Mouse (Mus musculus) heart, embryonic 13.5 days (tissue): ENCODE data around the gene Hist1h2an. TPM values are rescaled to one million over a fixed set of nuclear protein-coding genes. Genes with fewer than 3 reads are reported as not detected.
A peak's percentile ranks its signal among the peaks of the same experiment; 100 is the strongest.
"Not testable (repeated sequence)": the region's sequence is repeated elsewhere in the genome, so short reads cannot be mapped to it uniquely, and the experiment has no call there.

ENCODE experiments used
- ATAC-seq: fragments of 200-750 bp; cut with Nextera tagmentation; 2 replicates; pipeline ENCODE4 v1.8.0; 2017; ENCODE audit warnings: moderate TSS enrichment; ENCODE audit not compliant: insufficient number of reproducible peaks, low FRiP score, low TSS enrichment; ENCODE audit errors: extremely low read depth
- H3K27ac ChIP-seq: fragments of 300-500 bp; sonication (generic); replicated peaks from 2 replicates; pipeline ENCODE4 v1.5.1; 2015; ENCODE audit warnings: moderate library complexity, mild to moderate bottlenecking, inconsistent platforms
- H3K27me3 ChIP-seq: fragments of 300-500 bp; sonication (generic); replicated peaks from 2 replicates; pipeline ENCODE4 v1.6.1; 2015; ENCODE audit warnings: mild to moderate bottlenecking, inconsistent platforms
- H3K36me3 ChIP-seq: fragments of 300-500 bp; sonication (generic); 2 replicates; pipeline ENCODE4 v1.6.1; 2015; ENCODE audit warnings: mild to moderate bottlenecking, inconsistent platforms
- H3K4me1 ChIP-seq: fragments of 300-500 bp; sonication (generic); 2 replicates; pipeline ENCODE4 v1.6.1; 2015; ENCODE audit warnings: inconsistent platforms
- H3K4me2 ChIP-seq: fragments of 300-500 bp; sonication (generic); 2 replicates; pipeline ENCODE4 v1.6.1; 2015; ENCODE audit warnings: inconsistent platforms, mild to moderate bottlenecking, moderate library complexity
- H3K4me3 ChIP-seq: fragments of 300-500 bp; sonication (generic); 2 replicates; pipeline ENCODE4 v1.5.1; 2015; ENCODE audit warnings: moderate library complexity, mild to moderate bottlenecking, inconsistent platforms
- H3K9ac ChIP-seq: fragments of 300-500 bp; sonication (generic); 2 replicates; pipeline ENCODE4 v1.6.1; 2015; ENCODE audit warnings: inconsistent platforms, mild to moderate bottlenecking, moderate library complexity
- H3K9me3 ChIP-seq: fragments of 300-500 bp; sonication (generic); 2 replicates; pipeline ENCODE4 v1.6.1; 2016; ENCODE audit warnings: inconsistent platforms
- WGBS: fragments of 180-500 bp; shearing (Covaris S2); methylation state at CpG from one replicate; pipeline ENCODE4 v1.1.7; 2015; ENCODE audit warnings: mixed read lengths; 5-methylcytosine and 5-hydroxymethylcytosine counted together
- polyA plus RNA-seq: library from polyadenylated mRNA; unstranded; fragments of >200 nt; fragmentation: Nextera tagmentation; extraction: Ambion mirVana; gene quantifications from 2 replicates; pipeline ENCODE4 v1.2.1, GENCODE M21; 2015

The Hist1h2an gene
- polyA plus RNA-seq: 1.2 and 6.6 TPM in 2 replicates

- H3K27ac ChIP-seq: peak within 1 kb of the TSS; percentile 86
- H3K27me3 ChIP-seq, H3K36me3 ChIP-seq, H3K9me3 ChIP-seq: not testable (repeated sequence)
- under 1% methylated on average over 43 of the region's 63 CpGs for WGBS
- H3K4me3 ChIP-seq: peak within 1 kb of the TSS; percentile 49
- ATAC-seq: peak; percentile 83
- peak within 1 kb of the TSS; percentile 69 for H3K4me2 ChIP-seq
- peak within 1 kb of the TSS; percentile 78 for H3K9ac ChIP-seq
- peaks cover 44% of the 10 kb centered on the region for H3K4me1 ChIP-seq
Measured at GRCm38 (mm10) chr13:21786899-21787629, at the start of gene Hist1h2an, which contains the start of gene Hist1h2bp. Hist1h2an (minus strand) TSS chr13:21787218. Hist1h2bp (plus strand) TSS chr13:21787461.

- peak; percentile 87 for ATAC-seq
- not testable (repeated sequence) for H3K27me3 ChIP-seq, H3K4me2 ChIP-seq, H3K4me3 ChIP-seq, H3K9ac ChIP-seq, H3K4me1 ChIP-seq, H3K36me3 ChIP-seq, H3K9me3 ChIP-seq, H3K27ac ChIP-seq
- no CpG with 5 or more reads among the region's 24 CpGs for WGBS
Measured at GRCm38 (mm10) chr13:21833461-21833860, 46.4 kb upstream of the Hist1h2an start, which contains the start of the genes Hist1h2ap and Hist1h2br. Hist1h2ap (minus strand) TSS chr13:21833507. Hist1h2br (plus strand) TSS chr13:21833743.

GRCm38 (mm10) chr13:21831418-21832394 lies 44.7 kb upstream of the Hist1h2an start, which contains the start of gene Hist1h4n:
Hist1h4n (minus strand) TSS chr13:21832196.
- H3K36me3 ChIP-seq, H3K9me3 ChIP-seq, H3K27me3 ChIP-seq, H3K4me1 ChIP-seq: not testable (repeated sequence)
- H3K27ac ChIP-seq: 0 out of 2 replicates have a peak within 1 kb of the TSS, but pooled peaks have one; percentile 50
- under 1% methylated on average over 26 of the region's 58 CpGs for WGBS
- peak within 1 kb of the TSS; percentile 35 for H3K4me3 ChIP-seq
- ATAC-seq: peak; percentile 71; the same call in 1 of the 2 replicates
- H3K4me2 ChIP-seq: peak within 1 kb of the TSS; percentile 56
- peak within 1 kb of the TSS; percentile 67 for H3K9ac ChIP-seq

- Histone ChIP-seq H3K4me1 (no peaks in the 10 kb centered on the region), H3K4me3 (no peak overlapping the region), H3K27ac (no peak overlapping the region), H3K36me3 (no peaks in the 10 kb centered on the region), H3K9me3 (no peaks in the 10 kb centered on the region), H3K9ac (no peak overlapping the region), H3K27me3 (no peaks in the 10 kb centered on the region), H3K4me2 (peak overlapping the region; percentile 27; the same call in 1 of the 2 replicates)
- no peak for ATAC-seq
- 82% methylated on average over 10 of the region's 10 CpGs for WGBS
Measured at GRCm38 (mm10) chr13:21830344-21830743, 43.3 kb upstream of the Hist1h2an start.

GRCm38 (mm10) chr13:21828511-21828910 lies 41.5 kb upstream of the Hist1h2an start:
- ATAC-seq: no peak
- WGBS: 80% methylated on average over 3 of the region's 3 CpGs
- no peaks in the 10 kb centered on the region for H3K27me3 ChIP-seq
- no peak overlapping the region for H3K4me2 ChIP-seq
- H3K4me1 ChIP-seq: no peaks in the 10 kb centered on the region
- H3K9ac ChIP-seq: no peak overlapping the region
- H3K36me3 ChIP-seq: no peaks in the 10 kb centered on the region
- H3K9me3 ChIP-seq: no peaks in the 10 kb centered on the region
- H3K4me3 ChIP-seq: no peak overlapping the region
- no peak overlapping the region for H3K27ac ChIP-seq

- WGBS: 76% methylated on average over 7 of the region's 16 CpGs
- ATAC-seq, H3K4me2 ChIP-seq, H3K9me3 ChIP-seq, H3K27me3 ChIP-seq, H3K4me1 ChIP-seq, H3K27ac ChIP-seq, H3K9ac ChIP-seq, H3K4me3 ChIP-seq, H3K36me3 ChIP-seq: not testable (repeated sequence)
Measured at GRCm38 (mm10) chr13:21820082-21820890, 33.3 kb upstream of the Hist1h2an start.

- ATAC-seq, H3K9me3 ChIP-seq, H3K4me1 ChIP-seq, H3K36me3 ChIP-seq, H3K27me3 ChIP-seq: not testable (repeated sequence)
- H3K9ac ChIP-seq: peak overlapping the region; percentile 40
- 0% methylated on average over 14 of the region's 14 CpGs for WGBS
- H3K4me3 ChIP-seq: peak overlapping the region; percentile 32
- H3K4me2 ChIP-seq: peak overlapping the region; percentile 56
- H3K27ac ChIP-seq: 0 out of 2 replicates have a peak overlapping the region, but pooled peaks have one; percentile 45
Measured at GRCm38 (mm10) chr13:21812092-21812491, 25.1 kb upstream of the Hist1h2an start.

- not testable (repeated sequence) for H3K36me3 ChIP-seq, H3K27me3 ChIP-seq, H3K9me3 ChIP-seq, H3K4me1 ChIP-seq
- ATAC-seq: peak; percentile 42; the same call in 1 of the 2 replicates
- H3K9ac ChIP-seq: peak within 1 kb of the TSS; percentile 40
- WGBS: no CpG with 5 or more reads among the region's 24 CpGs
- H3K27ac ChIP-seq: 0 out of 2 replicates have a peak within 1 kb of the TSS, but pooled peaks have one; percentile 45
- H3K4me2 ChIP-seq: peak within 1 kb of the TSS; percentile 56
- peak within 1 kb of the TSS; percentile 32 for H3K4me3 ChIP-seq
Measured at GRCm38 (mm10) chr13:21811539-21811938, 24.5 kb upstream of the Hist1h2an start, which contains the start of gene Hist1h4m. Hist1h4m (plus strand) TSS chr13:21811746.

- ATAC-seq: not testable (repeated sequence)
- no CpG with 5 or more reads among the region's 8 CpGs for WGBS
Measured at GRCm38 (mm10) chr13:21811074-21811473, 24.1 kb upstream of the Hist1h2an start.

GRCm38 (mm10) chr13:21810073-21810472 lies 23.1 kb upstream of the Hist1h2an start, which contains the start of the genes Hist1h2bq and Hist1h2ao:
Hist1h2bq (minus strand) TSS chr13:21810197.
Hist1h2ao (plus strand) TSS chr13:21810465.
- no CpG with 5 or more reads among the region's 23 CpGs for WGBS
- H3K4me3 ChIP-seq: not testable (repeated sequence)
- peak; percentile 86 for ATAC-seq

More at GRCm38 (mm10) chr13:21811074-21811473, 24.1 kb upstream of the Hist1h2an start:
- not testable (repeated sequence) for H3K4me3 ChIP-seq, H3K36me3 ChIP-seq, H3K9me3 ChIP-seq, H3K4me2 ChIP-seq, H3K27me3 ChIP-seq, H3K4me1 ChIP-seq, H3K27ac ChIP-seq, H3K9ac ChIP-seq

More at GRCm38 (mm10) chr13:21810073-21810472, 23.1 kb upstream of the Hist1h2an start, which contains the start of the genes Hist1h2bq and Hist1h2ao:
- H3K27me3 ChIP-seq, H3K36me3 ChIP-seq, H3K9ac ChIP-seq, H3K4me1 ChIP-seq, H3K9me3 ChIP-seq, H3K4me2 ChIP-seq, H3K27ac ChIP-seq: not testable (repeated sequence)
